Mouse (Mus musculus) MEL (cell line): ENCODE results near the gene Lrch3. TPM values are rescaled to one million over a fixed set of nuclear protein-coding genes. Genes with fewer than 3 reads are reported as not detected.
"Not testable (repeated sequence)": the region's sequence is repeated elsewhere in the genome, so short reads cannot be mapped to it uniquely, and the experiment has no call there.

Experiments used
- DNase-seq: peaks from one replicate; pipeline ENCODE4 v3.0.0; 2011; ENCODE audit warnings: low read depth, low spot score
- H3K27ac ChIP-seq: 2 replicates; pipeline ENCODE4 v1.5.1; 2012; ENCODE audit warnings: low read depth, mild to moderate bottlenecking, control low read depth, low read length, moderate library complexity; ENCODE audit not compliant: control insufficient read depth
- H3K27me3 ChIP-seq, 2 experiments: fragments of 150-350 bp in 1 of 2; sonication (generic) in 1 of 2; 2 replicates each; pipeline ENCODE4 v1.6.1; 2012; ENCODE audit warnings: low read length in 2 of 2, mild to moderate bottlenecking in 2 of 2, improper control_type of control experiment in 1 of 2, moderate library complexity in 1 of 2; ENCODE audit not compliant: insufficient read depth in 2 of 2, control insufficient read depth in 1 of 2
- H3K36me3 ChIP-seq, 2 experiments: 2 replicates each; pipeline ENCODE4 v1.6.1; 2012 to 2014; ENCODE audit warnings: low read length in 2 of 2, improper control_type of control experiment in 1 of 2, inconsistent platforms in 1 of 2, mild to moderate bottlenecking in 1 of 2; ENCODE audit not compliant: insufficient read depth in 2 of 2, control insufficient read depth in 1 of 2
- H3K4me1 ChIP-seq, 2 experiments: fragments of 150-350 bp in 1 of 2; sonication (generic) in 1 of 2; 2 replicates each; pipeline ENCODE4 v1.6.1; 2012; ENCODE audit warnings: low read length in 2 of 2, improper control_type of control experiment in 1 of 2, mild to moderate bottlenecking in 1 of 2; ENCODE audit not compliant: insufficient read depth in 2 of 2, control insufficient read depth in 1 of 2
- H3K4me3 ChIP-seq, 2 experiments: fragments of 150-350 bp in 1 of 2; sonication (generic) in 1 of 2; 2 replicates each; pipeline ENCODE4 v1.5.1; 2012; ENCODE audit warnings: low read depth in 2 of 2, low read length in 2 of 2, mild to moderate bottlenecking in 2 of 2, moderate library complexity in 2 of 2, control low read depth in 1 of 2, improper control_type of control experiment in 1 of 2; ENCODE audit not compliant: control insufficient read depth in 1 of 2, insufficient read depth in 1 of 2
- H3K79me2 ChIP-seq: 2 replicates; pipeline ENCODE4 v1.6.1; 2012; ENCODE audit warnings: mild to moderate bottlenecking, low read length, moderate library complexity; ENCODE audit not compliant: control insufficient read depth, poor library complexity, insufficient read depth
- H3K9ac ChIP-seq: 2 replicates; pipeline ENCODE4 v1.6.1; 2012; ENCODE audit warnings: low read depth, mild to moderate bottlenecking, control low read depth, low read length, moderate library complexity; ENCODE audit not compliant: control insufficient read depth, poor library complexity, severe bottlenecking
- H3K9me3 ChIP-seq: fragments of 150-350 bp; sonication (generic); replicated peaks from 2 replicates; pipeline ENCODE4 v1.6.1; 2012; ENCODE audit warnings: mild to moderate bottlenecking, low read length, improper control_type of control experiment, moderate library complexity; ENCODE audit not compliant: insufficient read depth
- CHD2 ChIP-seq: IDR thresholded peaks from 2 replicates; pipeline ENCODE4 v1.6.1; 2011; ENCODE audit warnings: low read length, improper control_type of control experiment
- CTCF ChIP-seq, 3 experiments: IDR thresholded peaks in 2 of 3; conservative IDR thresholded peaks in 1 of 3; 2 replicates each; pipeline ENCODE4 v1.5.1; 2011 to 2012; ENCODE audit warnings: low read length in 3 of 3, low read depth in 2 of 3, mild to moderate bottlenecking in 2 of 3, improper control_type of control experiment in 1 of 3, inconsistent platforms in 1 of 3, mixed read lengths in 1 of 3, moderate library complexity in 1 of 3; ENCODE audit not compliant: control insufficient read depth in 1 of 3, insufficient read depth in 1 of 3, poor library complexity in 1 of 3, severe bottlenecking in 1 of 3
- GABPA ChIP-seq: IDR thresholded peaks from 2 replicates; pipeline ENCODE4 v1.6.1; 2012; ENCODE audit warnings: low read depth, mild to moderate bottlenecking, inconsistent platforms, low read length, improper control_type of control experiment, moderate library complexity
- HCFC1 ChIP-seq: IDR thresholded peaks from 2 replicates; pipeline ENCODE4 v1.6.1; 2012; ENCODE audit warnings: low read depth, mild to moderate bottlenecking, inconsistent platforms, low read length, improper control_type of control experiment, moderate library complexity
- JUND ChIP-seq: IDR thresholded peaks from 2 replicates; pipeline ENCODE4 v1.6.1; 2011; ENCODE audit warnings: low read depth, mild to moderate bottlenecking, improper control_type of control experiment, low read length
- MAX ChIP-seq: IDR thresholded peaks from 2 replicates; pipeline ENCODE4 v1.6.1; 2011; ENCODE audit warnings: low read length, improper control_type of control experiment
- MXI1 ChIP-seq: IDR thresholded peaks from 2 replicates; pipeline ENCODE4 v1.6.1; 2011; ENCODE audit warnings: mild to moderate bottlenecking, low read depth, low read length, improper control_type of control experiment
- MYB ChIP-seq: IDR thresholded peaks from 2 replicates; pipeline ENCODE4 v1.6.1; 2011; ENCODE audit warnings: mild to moderate bottlenecking, low read depth, low read length, improper control_type of control experiment
- MYC ChIP-seq: IDR thresholded peaks from 2 replicates; pipeline ENCODE4 v1.6.1; 2011; ENCODE audit warnings: low read depth, mild to moderate bottlenecking, low read length, improper control_type of control experiment, moderate library complexity
- POLR2A ChIP-seq, 2 experiments: IDR thresholded peaks; 2 replicates each; pipeline ENCODE4 v1.6.1; 2011 to 2012; ENCODE audit warnings: low read length in 2 of 2, mild to moderate bottlenecking in 2 of 2, control low read depth in 1 of 2, improper control_type of control experiment in 1 of 2, low read depth in 1 of 2, moderate library complexity in 1 of 2; ENCODE audit not compliant: control insufficient read depth in 1 of 2, insufficient read depth in 1 of 2, poor library complexity in 1 of 2
- UBTF ChIP-seq: IDR thresholded peaks from 2 replicates; pipeline ENCODE4 v1.6.1; 2012; ENCODE audit warnings: low read depth, mild to moderate bottlenecking, inconsistent platforms, low read length, improper control_type of control experiment, moderate library complexity, borderline replicate concordance; ENCODE audit not compliant: insufficient read depth
- USF2 ChIP-seq, 2 experiments: IDR thresholded peaks; 2 replicates each; pipeline ENCODE4 v1.6.1; 2011 to 2012; ENCODE audit warnings: improper control_type of control experiment in 2 of 2, low read length in 2 of 2, borderline replicate concordance in 1 of 2, inconsistent platforms in 1 of 2, low read depth in 1 of 2, mild to moderate bottlenecking in 1 of 2; ENCODE audit not compliant: insufficient read depth in 1 of 2
- ZMIZ1 ChIP-seq: IDR thresholded peaks from 2 replicates; pipeline ENCODE4 v1.6.1; 2012; ENCODE audit warnings: low read depth, mild to moderate bottlenecking, inconsistent platforms, low read length, improper control_type of control experiment, moderate library complexity
- ZNF384 ChIP-seq: IDR thresholded peaks from 2 replicates; pipeline ENCODE4 v1.6.1; 2012; ENCODE audit warnings: low read depth, mild to moderate bottlenecking, inconsistent platforms, low read length, improper control_type of control experiment
- polyA plus RNA-seq, 2 experiments: library from polyadenylated mRNA; stranded (reverse) in 1 of 2; unstranded in 1 of 2; fragments of >175 nt in 1 of 2; fragments of >200 nt in 1 of 2; gene quantifications; 2 replicates each; pipeline versions ENCODE4 v1.2.1 to v1.2.4; 2012; ENCODE audit warnings: low replicate concordance in 2 of 2, low read depth in 1 of 2; ENCODE audit not compliant: insufficient read length in 2 of 2, insufficient read depth in 1 of 2, missing spikeins in 1 of 2
- total RNA-seq: library from RNA; depleted of rRNA; stranded (reverse); fragments of 300-350 nt; gene quantifications from 2 replicates; pipeline ENCODE4 v1.2.3, GENCODE M21; 2012

The Lrch3 gene
- total and polyA plus RNA-seq, 3 experiments, result 8.6 to 17.0 TPM; not detected in 1

DNA sequence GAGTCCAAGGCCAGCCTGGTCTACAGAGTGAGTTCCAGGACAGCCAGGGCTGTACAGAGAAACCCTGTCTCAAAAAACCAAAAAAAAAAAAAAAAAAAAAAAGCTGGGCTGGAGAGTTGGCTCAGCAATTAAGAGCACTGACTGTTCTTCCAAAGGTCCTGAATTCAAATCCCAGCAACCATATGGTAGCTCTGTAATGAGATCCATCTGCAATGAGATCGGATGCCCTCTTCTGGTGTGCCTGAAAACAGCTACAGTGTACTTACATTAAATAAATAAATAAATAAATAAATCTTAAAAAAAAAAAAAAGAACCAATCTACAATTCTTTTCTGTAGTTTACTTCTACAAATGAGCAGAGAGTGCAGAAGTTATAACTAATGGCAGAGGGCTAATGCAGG, 38.6 kb upstream of the Lrch3 start:
- peak; percentile 68 for TF ChIP-seq ZNF384
- TF ChIP-seq, all 39 proteins: peak for 1; not testable (repeated sequence) for 38
- H3K4me1 ChIP-seq, H3K4me3 ChIP-seq: not testable (repeated sequence)

GRCm38 (mm10) chr16:32875847-32876246, 38.1 kb upstream of the Lrch3 start:
- Histone ChIP-seq H3K36me3 (peaks cover 0 to 8% of the 10 kb centered on the region in 2 experiments; a peak in 2 of 4 replicates), H3K79me2 (peaks cover 17% of the 10 kb centered on the region), H3K27ac (no peak overlapping the region), H3K27me3 (no peaks in the 10 kb centered on the region), H3K4me1 (peaks cover 0 to 9% of the 10 kb centered on the region in 2 experiments; a peak in 3 of 4 replicates), H3K9ac (no peak overlapping the region), H3K4me3 (no peak overlapping the region), H3K9me3 (no peaks in the 10 kb centered on the region)
- no peak for TF ChIP-seq POLR2A (IDR thresholded peaks at IDR 0.05; ENCODE audit: control insufficient read depth in 1 of 2, insufficient read depth in 1 of 2, low read depth in 1 of 2, low read length in 2 of 2, poor library complexity in 1 of 2)
- TF ChIP-seq MAX, result no peak
- no peak for TF ChIP-seq USF2 (IDR thresholded peaks at IDR 0.05; ENCODE audit: borderline replicate concordance in 1 of 2, insufficient read depth in 1 of 2, low read depth in 1 of 2, low read length in 2 of 2)
- TF ChIP-seq CHD2, result no peak
- no peak for DNase-seq

More for the DNA sequence above, 38.6 kb upstream of the Lrch3 start:
- not testable (repeated sequence) for H3K27ac ChIP-seq, H3K36me3 ChIP-seq, H3K9me3 ChIP-seq, DNase-seq, H3K9ac ChIP-seq, H3K27me3 ChIP-seq
- H3K79me2 ChIP-seq, result peaks cover 14% of the 10 kb centered on the region

GRCm38 (mm10) chr16:32876831-32877230, 37.1 kb upstream of the Lrch3 start:
- H3K36me3 ChIP-seq, result peaks cover 0 to 8% of the 10 kb centered on the region in 2 experiments; a peak in 2 of 4 replicates
- H3K4me3 ChIP-seq, result peak overlapping the region in 1 of 2 experiments; percentile 77; a peak in 2 of 4 replicates
- TF ChIP-seq CTCF (IDR thresholded peaks at IDR 0.05 in 2 of 3, conservative IDR thresholded peaks at IDR 0.05 in 1 of 3; ENCODE audit: control insufficient read depth in 1 of 3, insufficient read depth in 1 of 3, low read depth in 2 of 3, low read length in 3 of 3, poor library complexity in 1 of 3, severe bottlenecking in 1 of 3), result no peak
- TF ChIP-seq JUND, result no peak
- no peak; the same call in 1 of the 2 replicates for TF ChIP-seq MXI1
- no peak for TF ChIP-seq ZMIZ1
- TF ChIP-seq UBTF, result no peak
- no peak for TF ChIP-seq MYB
- no peak for TF ChIP-seq MYC
- TF ChIP-seq GABPA, result no peak
- no peak for TF ChIP-seq HCFC1
- no peak overlapping the region for H3K9ac ChIP-seq
- no peaks in the 10 kb centered on the region for H3K27me3 ChIP-seq
- H3K27ac ChIP-seq, result no peak overlapping the region
- H3K9me3 ChIP-seq, result no peaks in the 10 kb centered on the region
- no peak for DNase-seq
- peaks cover 21% of the 10 kb centered on the region for H3K79me2 ChIP-seq
- peaks cover 0 to 7% of the 10 kb centered on the region in 2 experiments; a peak in 3 of 4 replicates for H3K4me1 ChIP-seq
